In genomic region chr11:32402712-32403111, GRCm38 (mm10) we compare ENCODE assay signal across 10 mouse cellular contexts. TPM values are rescaled to one million over a fixed set of nuclear protein-coding genes. Genes with fewer than 3 reads are reported as not detected.
DNase-seq lines count a peak whose midpoint lies in the region.
"Had no signal": no experiment of that assay in that cellular context is flagged by ENCODE, and none has a peak within 500 bp of the region (broad histone marks: within the 10 kb centered on the region; RNA-seq: fewer than 3 reads in every experiment).

No protein-coding gene starts in this region.

- peak; percentile 36 for DNase-seq in adrenal gland, postnatal 14 days
- no peak for DNase-seq in adrenal gland, adult 18-20 months (ENCODE audit: low spot score in 2 of 2)
- DNase-seq in NIH3T3 (ENCODE audit: low read depth) = peak; percentile 39
- peak; percentile 52 for DNase-seq in layer of hippocampus, adult 11-12 months (ENCODE audit: low spot score)
- peak; percentile 71 to 78 for DNase-seq in left cerebral cortex, postnatal 10 days (ENCODE audit: extremely low spot score in 1 of 2, low spot score in 2 of 2)
- DNase-seq in heart, adult 8-10 months (ENCODE audit: low spot score) = no peak
- DNase-seq in thymus, postnatal 0 days (ENCODE audit: low spot score) = no peak
- DNase-seq in cerebellum, postnatal 14 days = no peak
- DNase-seq: cerebellum, postnatal 36 days; kidney, postnatal 25 days had no signal

- intact Hi-C loops in left cerebral cortex, postnatal 10 days (cut with DNase I) = no loop called here

RNA-seq across cellular contexts. Expression of gene Ubtd2, which starts 52.5 kb away (rescaled TPM):
- total RNA-seq in adrenal gland, postnatal 14 days (2021) = 17.3 and 17.4 TPM in 2 replicates
- total RNA-seq in adrenal gland, adult 18-20 months (2021) = 10 to 100 TPM; 13.4 TPM
- total RNA-seq in left cerebral cortex, postnatal 10 days (2021) = 10 to 100 TPM; 46.9 to 54.9 TPM
- total RNA-seq in heart, adult 8-10 months (2022) = 1 to 10 TPM; 3.0 to 4.4 (median 3.7) TPM
- polyA plus RNA-seq in thymus, postnatal 0 days (2015; fragmentation: Nextera tagmentation; extraction: Ambion mirVana) = 15.4 and 16.1 TPM in 2 replicates

RNA-seq across cellular contexts. Expression of gene Sh3pxd2b, which starts 55.1 kb away (rescaled TPM):
- 8.9 and 11.1 TPM in 2 replicates for total RNA-seq in adrenal gland, postnatal 14 days (2021)
- total RNA-seq in adrenal gland, adult 18-20 months (2021) = 10 to 100 TPM in 1 of 2 experiments, 1 to 10 TPM in 1; 9.8 to 11.2 TPM
- 10 to 100 TPM; 28.2 to 31.9 TPM for total RNA-seq in left cerebral cortex, postnatal 10 days (2021)
- 1 to 10 TPM; 2.3 to 4.9 (median 3.3) TPM for total RNA-seq in heart, adult 8-10 months (2022)
- polyA plus RNA-seq in thymus, postnatal 0 days (2015; fragmentation: Nextera tagmentation; extraction: Ambion mirVana) = 2.3 and 2.7 TPM in 2 replicates

Comparison
In these comparisons a context has a peak if more than half of its experiments do, and no peak if none do; other contexts are left out.
1. DNase-seq: peak in adrenal gland, postnatal 14 days (single experiment), NIH3T3 (single experiment), layer of hippocampus, adult 11-12 months (single experiment) and left cerebral cortex, postnatal 10 days (2 of 2); none in adrenal gland, adult 18-20 months (0 of 2), heart, adult 8-10 months (single experiment), thymus, postnatal 0 days (single experiment) and cerebellum, postnatal 14 days (0 of 2).